Mouse (Mus musculus): Measurements from ENCODE around the gene Tmbim6. TPM values are rescaled to one million over a fixed set of nuclear protein-coding genes. Genes with fewer than 3 reads are reported as not detected.

Tmbim6 gene
- polyA plus RNA-seq, 2 experiments, result 99.7 to 187 TPM

GRCm38 (mm10) chr15:99430394-99430793 is 37.7 kb downstream of the Tmbim6 start:
- ATAC-seq (ENCODE audit: insufficient read depth) (no peak), DNase-seq (ENCODE audit: low read depth in 3 of 3, low spot score in 3 of 3) (no peak)
- H3K27ac ChIP-seq, result no peak overlapping the region
- peaks cover 0 to 6% of the 10 kb centered on the region in 2 experiments; a peak in 1 of 4 replicates for H3K4me1 ChIP-seq (replicated peaks; ENCODE audit: control insufficient read depth in 2 of 2, insufficient read depth in 2 of 2, low read length in 1 of 2)
- TF ChIP-seq EP300 (IDR thresholded peaks at IDR 0.05; ENCODE audit: low read depth) (no peak), CTCF (IDR thresholded peaks at IDR 0.05; ENCODE audit: low read depth) (no peak)
- H3K9me3 ChIP-seq (ENCODE audit: control insufficient read depth, low read length), result no peaks in the 10 kb centered on the region
- no peak overlapping the region for H3K4me3 ChIP-seq (ENCODE audit: insufficient read depth in 1 of 2, low read depth in 2 of 2, low read length in 2 of 2)
- H3K27me3 ChIP-seq (ENCODE audit: control insufficient read depth, insufficient read depth, low read length), result no peaks in the 10 kb centered on the region
- no peak overlapping the region for H3K4me2 ChIP-seq (ENCODE audit: low read depth)
- no peaks in the 10 kb centered on the region for H3K36me3 ChIP-seq (replicated peaks; ENCODE audit: control insufficient read depth, insufficient read depth, low read depth)
- WGBS (ENCODE audit: insufficient replicate concordance), result 66% methylated on average over 8 of the region's 8 CpGs
- no peak overlapping the region for H3K9ac ChIP-seq (replicated peaks)

- Histone ChIP-seq H3K9me3 (ENCODE audit: control insufficient read depth, low read length) (no peaks in the 10 kb centered on the region), H3K27me3 (ENCODE audit: control insufficient read depth, insufficient read depth, low read length) (no peaks in the 10 kb centered on the region), H3K4me1 (replicated peaks; ENCODE audit: control insufficient read depth in 2 of 2, insufficient read depth in 2 of 2, low read length in 1 of 2) (peaks cover 0 to 8% of the 10 kb centered on the region in 2 experiments; a peak in 1 of 4 replicates), H3K4me3 (ENCODE audit: insufficient read depth in 1 of 2, low read depth in 2 of 2, low read length in 2 of 2) (no peak overlapping the region), H3K9ac (replicated peaks) (no peak overlapping the region), H3K4me2 (ENCODE audit: low read depth) (no peak overlapping the region), H3K36me3 (replicated peaks; ENCODE audit: control insufficient read depth, insufficient read depth, low read depth) (no peaks in the 10 kb centered on the region), H3K27ac (no peak overlapping the region)
- whole genome bisulfite sequencing (ENCODE audit: insufficient replicate concordance), result 84% methylated on average over 10 of the region's 10 CpGs
- no peak for ATAC-seq (ENCODE audit: insufficient read depth)
- no peak for DNase-seq (ENCODE audit: low read depth in 3 of 3, low spot score in 3 of 3)
- TF ChIP-seq EP300 (IDR thresholded peaks at IDR 0.05; ENCODE audit: low read depth) (no peak), CTCF (IDR thresholded peaks at IDR 0.05; ENCODE audit: low read depth) (no peak)
Measured at GRCm38 (mm10) chr15:99431063-99431462, 38.4 kb downstream of the Tmbim6 start.

- Histone ChIP-seq H3K36me3 (replicated peaks; ENCODE audit: control insufficient read depth, insufficient read depth, low read depth) (no peaks in the 10 kb centered on the region), H3K9me3 (ENCODE audit: control insufficient read depth, low read length) (no peaks in the 10 kb centered on the region), H3K4me1 (replicated peaks; ENCODE audit: control insufficient read depth in 2 of 2, insufficient read depth in 2 of 2, low read length in 1 of 2) (peaks cover 0 to 8% of the 10 kb centered on the region in 2 experiments; a peak in 1 of 4 replicates), H3K27me3 (ENCODE audit: control insufficient read depth, insufficient read depth, low read length) (no peaks in the 10 kb centered on the region), H3K9ac (replicated peaks) (no peak overlapping the region), H3K27ac (no peak overlapping the region), H3K4me3 (ENCODE audit: insufficient read depth in 1 of 2, low read depth in 2 of 2, low read length in 2 of 2) (no peak overlapping the region), H3K4me2 (ENCODE audit: low read depth) (no peak overlapping the region)
- WGBS (ENCODE audit: insufficient replicate concordance), result 65% methylated on average over 7 of the region's 7 CpGs
- ATAC-seq (ENCODE audit: insufficient read depth) (no peak), DNase-seq (ENCODE audit: low read depth in 3 of 3, low spot score in 3 of 3) (no peak)
- TF ChIP-seq EP300 (IDR thresholded peaks at IDR 0.05; ENCODE audit: low read depth) (no peak), CTCF (IDR thresholded peaks at IDR 0.05; ENCODE audit: low read depth) (no peak)
Measured at GRCm38 (mm10) chr15:99431504-99431903, 38.8 kb downstream of the Tmbim6 start.

- H3K27me3 ChIP-seq (ENCODE audit: control insufficient read depth, insufficient read depth, low read length), result no peaks in the 10 kb centered on the region
- no peak overlapping the region for H3K4me2 ChIP-seq (ENCODE audit: low read depth)
- WGBS (ENCODE audit: insufficient replicate concordance), result 61% methylated on average over 8 of the region's 8 CpGs
- no peaks in the 10 kb centered on the region for H3K36me3 ChIP-seq (replicated peaks; ENCODE audit: control insufficient read depth, insufficient read depth, low read depth)
- no peak overlapping the region for H3K27ac ChIP-seq
- H3K4me3 ChIP-seq (ENCODE audit: insufficient read depth in 1 of 2, low read depth in 2 of 2, low read length in 2 of 2), result no peak overlapping the region
- H3K9ac ChIP-seq (replicated peaks), result no peak overlapping the region
- ATAC-seq (ENCODE audit: insufficient read depth) (no peak), DNase-seq (ENCODE audit: low read depth in 3 of 3, low spot score in 3 of 3) (no peak)
- no peak for TF ChIP-seq EP300 (IDR thresholded peaks at IDR 0.05; ENCODE audit: low read depth)
- no peak for TF ChIP-seq CTCF (IDR thresholded peaks at IDR 0.05; ENCODE audit: low read depth)
- H3K9me3 ChIP-seq (ENCODE audit: control insufficient read depth, low read length), result no peaks in the 10 kb centered on the region
- H3K4me1 ChIP-seq (replicated peaks; ENCODE audit: control insufficient read depth in 2 of 2, insufficient read depth in 2 of 2, low read length in 1 of 2), result peaks cover 0 to 8% of the 10 kb centered on the region in 2 experiments; a peak in 1 of 4 replicates
Measured at GRCm38 (mm10) chr15:99431967-99432366, 39.3 kb downstream of the Tmbim6 start.

- Histone ChIP-seq H3K36me3 (replicated peaks; ENCODE audit: control insufficient read depth, insufficient read depth, low read depth) (no peaks in the 10 kb centered on the region), H3K4me3 (ENCODE audit: insufficient read depth in 1 of 2, low read depth in 2 of 2, low read length in 2 of 2) (no peak overlapping the region), H3K27ac (no peak overlapping the region), H3K27me3 (ENCODE audit: control insufficient read depth, insufficient read depth, low read length) (no peaks in the 10 kb centered on the region), H3K4me1 (replicated peaks; ENCODE audit: control insufficient read depth in 2 of 2, insufficient read depth in 2 of 2, low read length in 1 of 2) (peaks cover 0 to 8% of the 10 kb centered on the region in 2 experiments; a peak in 1 of 4 replicates), H3K9ac (replicated peaks) (no peak overlapping the region), H3K9me3 (ENCODE audit: control insufficient read depth, low read length) (no peaks in the 10 kb centered on the region), H3K4me2 (ENCODE audit: low read depth) (no peak overlapping the region)
- DNase-seq (ENCODE audit: low read depth in 3 of 3, low spot score in 3 of 3), result no peak
- no peak for ATAC-seq (ENCODE audit: insufficient read depth)
- TF ChIP-seq EP300 (IDR thresholded peaks at IDR 0.05; ENCODE audit: low read depth), result no peak
- no peak for TF ChIP-seq CTCF (IDR thresholded peaks at IDR 0.05; ENCODE audit: low read depth)
- WGBS (ENCODE audit: insufficient replicate concordance), result 78% methylated on average over 16 of the region's 16 CpGs
Measured at GRCm38 (mm10) chr15:99433081-99433718, 40.5 kb downstream of the Tmbim6 start.

All from liver, embryonic 14.5 days (tissue).